Mouse (Mus musculus) right cerebral cortex, postnatal 25 days (tissue): ENCODE measurements around the gene Kcnq1.

ENCODE experiments used
- DNase-seq: peaks from one replicate; pipeline ENCODE4 v3.0.0; 2022

Gene Kcnq1

DNA sequence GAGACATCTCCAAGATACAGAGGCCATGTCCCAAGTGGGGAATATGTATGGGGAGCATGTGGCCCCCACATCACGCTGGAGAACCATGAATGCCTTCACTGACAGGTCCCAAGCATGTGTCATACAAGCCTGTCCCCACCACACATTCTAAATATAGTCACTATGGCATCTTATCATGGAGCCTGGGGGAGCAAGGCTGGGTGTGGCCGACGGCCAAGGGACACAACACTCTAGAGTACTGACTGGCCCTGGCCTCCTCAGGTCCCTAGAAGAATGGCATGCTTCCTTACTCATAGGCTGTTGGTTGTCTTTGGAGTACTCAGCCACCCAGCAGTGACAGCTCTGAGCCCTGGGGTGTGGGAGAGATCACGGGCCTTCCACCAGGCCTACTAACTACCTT is 33.8 kb downstream of the Kcnq1 start:
- no peak for DNase-seq

DNA sequence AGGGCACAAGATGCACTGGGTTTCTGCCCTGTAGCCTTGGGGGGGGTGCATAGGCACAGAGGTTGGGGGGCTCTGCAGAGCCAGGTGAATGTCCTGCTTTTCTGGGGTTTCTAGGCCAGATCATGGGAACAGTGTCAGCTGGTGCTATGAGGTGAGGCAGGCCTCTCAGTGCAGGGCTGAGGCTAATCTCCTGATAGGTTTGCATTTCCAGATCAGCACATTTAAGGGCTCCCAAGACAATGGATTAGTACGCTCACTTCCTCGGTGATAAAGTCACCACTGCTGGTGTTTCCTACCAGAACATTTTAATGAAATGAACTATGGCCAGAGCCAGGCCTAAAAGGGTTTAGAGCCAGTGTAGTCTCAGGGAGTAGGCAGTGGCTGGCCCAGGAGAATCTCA is 36.5 kb downstream of the Kcnq1 start:
- DNase-seq: no peak

DNA sequence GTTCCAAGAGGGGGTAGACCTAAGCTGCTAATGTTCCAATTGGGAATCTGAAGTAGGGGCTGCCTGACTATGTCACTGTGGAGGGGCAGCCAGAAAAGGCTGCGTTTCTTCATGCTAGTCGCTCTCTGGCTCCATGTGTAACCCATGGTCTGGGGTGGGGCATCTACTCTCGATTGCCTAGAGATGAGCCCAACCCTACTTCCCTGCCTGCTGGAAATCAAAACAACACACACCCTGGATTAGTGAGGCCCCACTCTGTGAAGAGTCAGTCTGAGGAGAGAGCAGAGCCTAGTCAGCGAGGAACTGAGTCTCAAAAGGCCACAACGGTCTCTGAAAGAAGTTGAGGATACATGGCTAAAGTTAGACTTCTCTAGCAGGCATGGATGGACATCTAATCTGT is 40.9 kb downstream of the Kcnq1 start:
- no peak for DNase-seq

DNA sequence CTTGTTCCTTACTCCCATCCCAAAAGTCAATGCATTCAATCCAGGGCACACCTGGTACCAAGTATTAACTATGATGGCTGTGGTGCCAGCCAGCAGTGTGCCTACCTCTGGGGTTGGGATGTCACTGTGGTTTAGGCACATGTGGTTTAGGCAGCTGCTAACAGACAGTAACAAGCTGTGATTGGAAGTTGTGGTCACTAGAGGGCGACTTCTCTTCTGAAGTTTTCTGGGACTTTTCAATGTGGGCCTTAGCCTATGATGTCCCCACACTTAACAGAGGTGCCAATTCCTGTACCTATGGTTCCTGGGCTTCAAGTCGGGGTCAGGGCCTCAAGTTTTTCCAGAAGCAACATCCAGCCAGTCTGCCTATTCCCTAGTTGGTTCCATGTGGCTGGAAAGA is 45.0 kb downstream of the Kcnq1 start:
- DNase-seq: no peak

DNA sequence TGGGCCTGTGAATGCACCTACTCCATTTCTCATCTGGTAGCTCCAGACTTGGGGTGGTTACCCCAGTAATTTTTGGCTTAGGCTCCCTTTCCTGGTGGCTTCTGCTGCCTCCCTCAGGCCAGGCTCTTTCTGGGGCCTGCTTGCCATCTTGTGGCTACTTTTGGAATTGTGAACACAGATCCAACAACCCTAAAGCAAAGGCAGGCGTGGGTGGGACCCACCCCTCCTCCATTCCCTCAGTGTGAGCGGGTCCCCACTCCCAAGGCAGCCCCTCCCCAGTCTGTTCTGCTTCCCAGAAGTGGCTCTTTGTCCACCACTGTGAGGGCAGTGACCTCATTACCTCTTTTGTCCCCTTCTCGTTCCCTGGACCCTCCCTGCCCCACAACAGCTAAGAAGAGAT is 46.2 kb downstream of the Kcnq1 start:
- no peak for DNase-seq

DNA sequence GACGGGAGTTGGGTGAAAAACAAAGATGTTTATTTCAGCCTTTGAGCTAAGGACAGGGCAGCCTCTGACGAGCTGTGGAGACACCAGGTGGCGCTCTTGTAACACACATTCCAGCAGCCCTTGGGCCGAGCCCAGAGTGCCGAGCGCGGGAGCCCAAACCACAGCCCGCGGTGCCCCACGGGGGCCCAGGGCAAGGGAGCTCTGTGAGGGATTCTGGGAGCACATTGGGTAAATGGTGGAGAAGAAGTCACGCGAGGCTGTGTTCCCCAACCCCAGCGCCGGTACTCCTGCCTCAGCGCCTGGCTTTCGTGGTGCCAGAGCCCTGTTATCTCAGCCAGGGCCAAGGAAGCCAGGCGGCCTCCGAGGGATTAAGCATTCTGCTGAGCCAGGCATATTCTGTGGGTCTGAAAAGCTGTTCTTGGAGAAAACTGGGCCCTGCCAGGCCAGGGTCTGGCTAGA is 47.8 kb downstream of the Kcnq1 start:
- DNase-seq: peak; percentile 81

DNA sequence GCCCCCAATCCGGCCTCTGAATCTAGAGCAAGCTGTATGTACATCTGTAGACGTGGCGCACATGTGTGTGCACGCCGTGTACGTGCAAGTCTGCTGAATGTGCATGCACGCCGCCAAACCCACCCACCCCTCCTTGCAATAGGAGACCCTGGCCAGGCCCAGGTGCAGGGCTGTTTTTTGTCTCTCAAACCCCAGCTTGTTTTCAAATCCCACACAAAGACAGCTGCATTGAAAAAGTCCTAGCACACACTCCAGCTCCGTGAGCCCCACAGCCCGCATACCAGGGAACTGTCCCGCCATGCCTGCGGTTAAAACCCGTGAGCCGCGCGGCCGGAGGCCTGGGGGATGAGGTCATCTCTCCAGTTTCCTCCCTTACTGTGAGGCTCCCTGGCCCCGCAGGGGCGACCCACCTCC is 48.3 kb downstream of the Kcnq1 start:
- no peak for DNase-seq

DNA sequence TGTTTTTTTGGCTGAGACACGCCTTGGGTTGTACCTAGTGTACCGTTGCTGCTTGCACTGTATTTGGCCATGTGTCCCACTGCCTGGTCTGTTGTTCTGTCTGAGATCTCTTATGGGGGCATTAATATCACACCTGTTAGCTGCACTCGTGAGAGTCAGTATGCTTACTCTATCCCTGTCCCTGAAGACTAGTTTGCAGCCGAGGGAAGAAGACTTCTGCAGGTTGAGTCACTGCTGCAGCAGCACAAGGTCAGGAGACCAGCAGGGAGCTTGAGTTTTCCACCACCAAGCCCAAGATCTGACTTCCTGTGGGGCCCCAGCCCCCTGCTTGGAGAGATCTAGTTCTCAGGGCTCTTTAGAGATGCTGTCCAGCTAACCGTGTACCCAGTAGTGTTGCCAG is 49.1 kb downstream of the Kcnq1 start:
- no peak for DNase-seq

DNA sequence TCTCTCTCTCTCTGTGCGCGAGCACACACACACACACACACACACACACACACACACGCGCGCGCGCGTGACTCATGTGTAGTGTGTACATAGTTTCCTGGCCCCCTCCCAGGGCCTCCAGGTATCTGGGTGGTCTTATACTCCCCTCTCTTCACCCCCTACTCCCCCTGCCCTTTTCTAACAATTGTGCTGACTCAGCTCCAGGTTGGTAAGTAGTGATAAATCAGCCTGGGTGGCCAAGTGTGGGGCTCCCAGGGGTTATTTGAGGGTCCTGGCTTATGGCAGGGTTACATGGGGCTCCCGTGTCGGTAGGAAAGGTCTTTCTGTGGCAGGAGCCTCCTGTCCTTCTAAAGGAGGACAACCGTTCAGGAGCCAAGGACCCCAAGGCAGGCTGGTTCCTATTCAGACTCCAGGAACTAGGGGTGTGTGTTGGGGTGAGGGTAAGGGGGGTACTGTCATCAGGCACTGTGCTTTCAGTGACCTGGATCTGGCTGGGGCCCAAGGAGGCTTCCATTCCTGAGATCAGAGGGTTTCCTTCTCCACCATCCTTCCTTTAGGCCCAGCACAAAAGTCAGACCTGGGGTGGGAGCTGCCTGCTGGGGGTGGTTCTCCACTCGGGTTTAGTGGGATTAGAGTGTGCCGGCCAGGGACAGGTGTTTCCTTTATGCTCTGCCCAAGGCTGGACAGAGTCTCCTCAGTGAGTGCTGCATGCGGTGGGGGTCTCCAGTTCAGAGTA is 52.7 kb downstream of the Kcnq1 start:
- no peak for DNase-seq

DNA sequence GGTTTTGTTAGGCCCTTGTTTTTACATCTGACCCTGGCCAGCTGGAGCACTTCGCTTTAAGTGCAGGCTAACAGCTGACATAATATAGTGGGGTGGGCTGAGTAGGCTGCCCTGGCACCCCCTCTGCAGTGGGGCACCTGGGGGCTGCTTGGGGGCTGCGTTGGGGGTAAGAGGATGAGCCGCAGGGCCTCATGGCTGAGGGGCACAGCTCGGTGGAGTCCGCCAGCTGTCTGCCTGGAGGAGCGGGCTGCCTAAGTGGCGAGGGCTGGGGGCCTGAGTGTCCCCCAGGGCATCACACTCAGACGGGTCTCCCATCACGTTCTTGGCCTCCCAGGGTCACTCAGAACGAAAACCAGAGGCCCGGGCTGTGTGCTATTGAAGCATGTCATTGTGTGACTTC is 53.3 kb downstream of the Kcnq1 start:
- no peak for DNase-seq

DNA sequence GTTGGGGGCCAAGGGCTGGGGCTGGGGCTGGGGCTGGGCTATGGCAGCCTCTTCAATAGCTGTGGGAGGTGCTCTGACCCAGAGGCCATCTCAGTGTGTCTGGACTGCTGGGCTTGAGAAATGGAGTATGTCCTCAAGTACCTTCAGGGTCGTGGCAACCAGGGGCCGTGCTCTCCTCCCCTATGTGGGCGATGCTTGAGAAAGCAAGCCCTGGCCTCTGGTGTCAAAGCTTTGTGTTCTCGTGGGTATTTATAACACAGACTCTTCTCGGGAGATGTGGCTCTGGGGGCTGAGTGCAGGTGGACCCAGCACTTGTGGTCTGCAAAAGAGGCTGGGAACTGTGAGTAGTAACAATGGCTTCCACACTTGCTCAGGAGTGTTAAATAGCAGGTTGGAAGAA is 53.9 kb downstream of the Kcnq1 start:
- DNase-seq: no peak

DNA sequence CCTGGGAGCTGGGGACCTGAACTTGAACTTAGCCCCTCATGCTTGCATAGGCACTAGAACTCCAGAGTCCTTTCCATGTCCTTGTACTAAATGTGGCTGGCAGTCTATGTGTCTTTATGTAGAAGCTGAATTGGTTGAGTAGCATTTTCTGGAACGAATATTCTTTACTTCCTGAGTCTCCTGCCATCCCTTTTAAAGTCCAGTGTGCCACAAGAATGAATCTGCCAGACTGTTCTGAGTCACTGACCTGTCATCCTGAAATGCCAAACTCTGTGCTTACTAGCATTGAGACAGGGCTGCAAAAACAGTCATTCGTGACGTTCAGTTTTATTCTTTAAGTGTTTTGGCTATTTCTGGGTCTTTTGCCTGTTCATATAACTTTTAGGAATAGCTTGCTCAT is 55.9 kb downstream of the Kcnq1 start:
- DNase-seq: no peak

DNA sequence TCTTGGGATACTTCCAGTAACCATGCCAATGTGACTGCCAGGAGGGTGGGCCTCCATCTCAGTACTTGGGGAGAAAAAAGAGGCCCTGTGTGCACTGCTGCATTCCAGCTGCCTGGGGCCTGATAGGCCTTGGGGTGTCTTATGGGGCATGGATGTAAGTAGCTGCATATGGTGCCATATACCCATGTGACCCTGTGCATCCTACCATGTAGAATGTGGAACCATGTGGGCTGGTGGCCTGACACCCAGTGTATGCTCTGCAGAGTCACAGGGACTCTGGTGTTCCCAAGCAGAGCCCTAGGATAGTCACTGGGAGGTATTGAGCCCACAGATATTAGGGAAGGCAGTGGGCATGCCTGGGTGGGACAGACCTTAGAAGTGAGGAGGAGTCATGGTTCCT is 57.9 kb downstream of the Kcnq1 start:
- no peak for DNase-seq

DNA sequence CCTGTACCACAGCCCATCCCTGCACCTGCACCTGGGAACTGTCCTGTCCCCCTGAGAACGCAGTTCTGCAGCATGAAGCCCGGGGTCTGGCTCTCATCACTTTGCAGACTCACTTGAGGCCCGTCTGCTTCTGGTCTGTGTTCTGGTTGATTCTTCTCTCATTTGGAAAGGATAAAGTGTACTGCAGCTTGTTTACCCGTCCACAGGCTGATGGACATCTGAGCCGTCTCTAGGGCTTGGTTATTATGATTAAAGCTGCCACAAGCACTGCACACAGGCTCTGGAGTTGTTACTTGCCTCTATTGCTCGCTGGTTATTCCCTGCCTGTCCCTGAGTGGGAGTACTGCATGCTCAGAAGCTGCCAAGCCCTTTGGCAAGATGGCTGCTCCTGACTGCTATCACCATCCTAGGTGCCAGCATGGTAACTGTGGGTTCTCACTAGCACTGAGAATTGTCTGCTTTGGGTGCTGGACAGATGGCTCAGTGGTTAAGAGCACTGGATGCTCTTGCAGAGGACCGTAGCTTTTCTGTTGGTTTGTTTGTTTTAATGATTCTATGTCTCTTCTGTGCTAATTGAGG is 59.6 kb downstream of the Kcnq1 start:
- no peak for DNase-seq

DNA sequence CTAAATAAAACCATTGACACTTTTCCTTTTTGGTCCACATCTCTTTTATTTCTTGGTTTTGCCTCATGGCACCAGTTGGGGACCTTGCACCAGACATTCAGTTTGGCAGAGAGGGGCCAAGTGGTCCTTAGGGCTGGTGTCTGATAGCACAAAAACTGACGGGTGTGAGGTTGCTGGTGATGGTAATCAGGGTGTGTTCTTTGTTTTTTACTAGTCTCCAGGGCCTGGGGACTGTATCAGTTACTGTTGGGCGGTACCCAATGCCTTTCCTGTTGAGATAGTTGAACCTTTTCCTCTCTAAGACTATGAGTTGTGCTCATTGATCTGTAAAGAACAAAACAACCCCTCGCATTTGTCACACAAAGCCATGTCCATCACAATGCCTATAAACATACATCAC is 61.1 kb downstream of the Kcnq1 start:
- no peak for DNase-seq

DNA sequence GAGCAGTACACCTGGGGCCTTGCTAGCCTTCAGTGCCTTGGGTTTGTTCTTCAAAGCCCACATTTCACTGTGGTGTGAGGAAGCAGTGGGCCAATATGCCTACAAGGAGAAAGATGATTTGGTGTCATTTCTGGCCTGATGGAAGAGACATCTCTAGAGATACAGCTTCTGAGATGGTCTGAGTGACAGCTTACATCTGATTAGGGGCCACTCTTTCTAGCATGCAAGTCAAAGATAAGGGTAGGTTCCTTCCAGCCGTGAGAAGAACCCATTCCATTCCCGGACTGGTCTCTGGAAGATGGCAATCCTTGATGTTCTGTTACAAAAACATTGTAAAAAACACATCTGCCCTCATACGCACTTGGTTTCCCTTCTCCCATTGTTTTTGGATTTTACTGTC is 63.2 kb downstream of the Kcnq1 start:
- no peak for DNase-seq

DNA sequence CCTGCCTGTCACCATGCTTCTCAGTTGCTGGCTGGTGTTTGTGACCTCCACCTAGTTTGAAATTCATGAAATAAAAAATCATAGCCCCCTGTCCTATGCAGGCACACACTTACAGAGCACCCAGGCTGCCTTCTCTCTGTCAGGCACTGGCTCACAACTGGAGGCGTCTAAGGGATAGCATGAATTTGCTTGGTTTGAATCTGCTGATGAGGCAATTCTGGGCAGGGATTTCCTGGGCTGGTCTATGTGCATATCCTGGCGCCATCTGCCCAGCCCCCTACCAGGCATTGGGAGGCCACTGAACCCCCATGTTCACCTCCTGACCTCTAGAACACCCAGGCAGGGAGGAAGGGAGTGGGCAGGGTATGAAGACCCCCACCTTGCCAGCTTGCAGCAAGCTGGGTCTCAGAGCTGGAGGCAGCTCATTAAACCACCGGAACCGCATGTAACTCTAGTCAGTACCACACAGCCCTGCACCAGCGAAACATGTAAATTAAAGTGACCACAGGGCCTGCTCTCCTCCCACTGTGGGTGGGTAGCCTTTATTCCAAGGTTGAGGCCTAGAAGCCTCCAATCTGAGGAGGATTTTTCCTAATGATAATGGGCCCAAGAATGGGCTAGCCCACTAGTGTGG is 66.9 kb downstream of the Kcnq1 start:
- DNase-seq: no peak

DNA sequence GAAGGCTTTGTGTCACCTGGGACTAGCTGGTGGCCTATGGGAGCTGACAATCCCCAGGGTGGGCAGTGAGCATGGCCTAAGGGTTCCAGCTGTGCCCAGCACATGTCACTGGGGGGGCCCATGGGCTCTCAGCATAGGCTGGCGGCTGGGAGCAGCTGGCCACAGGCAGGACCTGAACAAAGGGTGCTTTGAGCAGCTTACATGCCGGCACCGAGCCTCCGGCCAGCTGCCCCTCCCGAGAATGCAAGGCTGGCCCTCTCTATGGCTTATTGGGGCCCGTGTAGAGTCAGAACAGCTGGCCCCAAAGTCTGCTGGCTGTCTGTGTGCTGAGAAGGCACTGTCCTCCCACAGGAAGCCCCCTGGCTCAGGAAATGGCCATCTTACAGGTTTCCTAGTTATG is 68.5 kb downstream of the Kcnq1 start:
- no peak for DNase-seq

DNA sequence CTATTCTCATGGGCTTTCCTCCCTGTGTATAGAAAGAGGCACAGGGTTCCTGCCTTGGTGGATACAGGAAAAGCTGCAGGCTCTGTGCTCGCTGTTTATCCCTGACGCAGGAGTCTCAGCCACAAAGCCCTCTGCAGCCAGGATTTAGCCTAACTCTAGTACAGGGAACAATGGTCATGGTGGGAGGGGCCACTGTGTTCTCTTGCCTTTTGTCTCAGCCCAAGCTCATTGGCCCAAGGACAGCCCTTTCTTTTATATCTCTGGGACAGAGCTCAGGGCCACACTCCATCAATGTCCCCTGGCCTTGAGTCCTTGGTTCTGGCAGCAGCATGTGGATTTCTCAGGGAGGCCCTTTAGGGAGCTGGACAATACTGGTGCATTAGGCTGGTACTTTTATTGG is 72.7 kb downstream of the Kcnq1 start:
- no peak for DNase-seq

DNA sequence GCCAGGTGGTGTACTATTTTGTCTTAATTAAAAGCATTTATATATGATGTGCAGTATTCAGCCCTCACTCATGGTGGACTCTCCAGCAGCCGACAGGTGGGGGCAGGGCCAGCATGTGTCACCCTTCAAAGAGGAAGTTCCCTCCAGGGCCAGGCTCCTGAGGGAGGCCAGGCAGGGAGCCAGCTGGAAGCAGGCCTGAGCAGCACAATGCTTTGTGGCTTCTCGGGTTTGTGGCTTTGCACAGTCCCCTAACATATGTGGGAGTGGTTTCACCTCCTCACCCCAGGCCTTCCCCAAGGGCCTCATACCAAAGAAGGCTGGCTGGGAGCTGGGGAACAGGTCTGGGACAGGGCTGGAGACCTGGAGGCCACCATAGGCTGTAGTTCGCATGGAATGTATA is 74.6 kb downstream of the Kcnq1 start:
- DNase-seq: peak; percentile 14

DNA sequence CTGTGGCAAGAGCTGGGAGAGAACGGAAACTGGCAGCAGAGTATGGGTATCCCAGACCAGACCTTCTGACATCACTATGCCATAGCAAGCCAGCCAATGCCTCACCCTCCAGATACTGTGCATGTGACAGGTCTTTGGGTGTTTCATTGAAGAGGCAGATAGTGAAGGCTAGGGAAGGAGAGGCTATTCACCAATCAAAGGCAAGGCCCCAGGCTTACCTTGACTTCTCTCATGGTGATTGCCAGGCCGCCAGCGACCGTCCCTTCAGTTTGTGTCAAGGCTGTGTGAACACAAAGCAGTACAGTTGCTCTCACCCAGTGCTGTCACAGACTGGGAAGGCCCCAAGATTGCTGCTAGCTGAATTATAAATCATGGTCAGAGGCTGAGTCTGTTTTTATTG is 75.1 kb downstream of the Kcnq1 start:
- DNase-seq: no peak

DNA sequence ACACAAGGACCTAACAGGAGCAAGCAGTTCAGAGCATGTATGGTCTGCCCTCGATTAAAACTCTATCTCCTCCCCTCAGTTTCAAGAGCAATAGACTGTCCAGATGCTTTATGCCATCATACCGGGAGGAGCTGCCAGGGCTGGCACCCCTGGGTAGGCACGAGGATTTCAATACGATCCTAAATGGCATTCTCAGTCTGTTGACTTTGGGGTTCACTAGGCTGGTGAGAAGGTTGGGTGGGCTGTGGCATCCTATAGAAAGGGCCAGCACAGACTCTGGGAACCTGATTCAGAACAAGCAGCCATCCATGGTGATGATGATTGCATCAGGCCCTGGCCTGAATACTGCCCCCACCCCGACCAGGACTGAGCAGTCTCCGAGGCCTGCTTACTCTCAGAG is 79.3 kb downstream of the Kcnq1 start:
- no peak for DNase-seq

DNA sequence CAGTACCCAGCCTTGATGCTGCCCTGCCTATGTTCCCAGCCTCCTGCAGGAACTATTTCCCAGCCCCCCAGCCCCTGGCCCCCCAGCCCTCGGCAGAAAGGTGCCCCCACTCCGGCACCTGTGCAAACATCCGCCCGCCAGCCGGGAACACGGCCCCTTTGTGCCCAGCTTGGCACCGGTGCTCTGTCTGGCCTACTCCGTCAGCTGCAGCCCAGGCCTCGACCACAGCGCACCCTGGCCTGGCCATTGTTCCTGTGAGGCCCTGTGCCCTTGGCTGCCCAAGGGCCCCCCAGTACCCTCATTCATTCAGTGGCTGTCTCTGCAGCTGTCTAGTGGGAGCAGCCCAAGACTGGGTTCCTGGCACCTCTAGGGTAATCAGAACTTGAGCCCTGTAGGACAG is 80.2 kb downstream of the Kcnq1 start:
- no peak for DNase-seq

DNA sequence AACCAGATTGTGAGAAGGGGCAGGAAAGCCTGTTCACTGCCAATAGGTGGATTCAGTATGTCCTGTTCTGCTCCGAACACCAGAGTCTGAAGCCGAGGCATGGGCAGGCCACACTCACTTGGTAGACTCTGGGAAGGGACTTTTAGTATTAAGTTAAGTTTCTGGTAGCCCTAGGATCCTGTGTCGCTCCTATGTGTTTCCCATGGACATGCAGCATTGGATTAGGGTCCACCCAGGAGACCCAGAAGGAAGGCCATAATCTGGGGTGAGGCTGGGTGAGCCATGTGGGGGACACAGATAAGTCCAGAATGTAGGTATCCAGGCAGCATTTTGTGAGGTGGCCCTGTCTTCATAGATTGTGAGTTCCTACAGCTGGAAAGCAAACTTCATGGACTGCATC is 81.0 kb downstream of the Kcnq1 start:
- no peak for DNase-seq

DNA sequence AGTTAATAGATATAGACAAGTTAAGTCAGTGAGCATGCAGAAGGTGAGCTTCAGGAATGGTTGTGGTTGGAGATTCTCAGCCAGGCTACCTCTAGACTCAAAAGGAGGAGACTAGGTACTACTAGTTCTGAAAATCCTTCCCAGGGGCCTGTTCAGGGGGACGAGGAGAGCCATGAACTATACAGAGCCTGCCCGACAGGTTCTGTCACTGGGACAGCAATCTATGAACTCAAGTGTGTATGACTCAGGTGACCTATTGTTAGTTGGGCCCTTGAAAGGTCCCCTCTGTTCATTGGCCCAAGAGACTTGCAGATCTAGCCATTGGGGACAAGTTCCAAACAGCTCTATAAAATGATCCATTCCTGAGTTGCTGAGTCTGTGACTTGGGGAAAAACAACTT is 82.4 kb downstream of the Kcnq1 start:
- no peak for DNase-seq
